Comparison of ENCODE assay signal across 11 mouse cellular contexts in genomic region chr12:102647839-102648564, GRCm38 (mm10). TPM values are rescaled to one million over a fixed set of nuclear protein-coding genes. Genes with fewer than 3 reads are reported as not detected.
A peak's percentile ranks its signal among the peaks of the same experiment; 100 is the strongest.
DNase-seq lines count a peak whose midpoint lies in the region; ATAC-seq and TF ChIP-seq lines count a peak whose summit lies in the region.
"Had no signal": no experiment of that assay in that cellular context is flagged by ENCODE, and none has a peak within 500 bp of the region (broad histone marks: within the 10 kb centered on the region; RNA-seq: fewer than 3 reads in every experiment).

No protein-coding gene starts in this region.

- TF ChIP-seq POLR2A in lung, adult 2 months (IDR thresholded peaks at IDR 0.05; ENCODE audit: borderline replicate concordance, extremely low read depth, low read depth, low read length): no peak

- H3K27me3 ChIP-seq in midbrain, embryonic 14.5 days (ENCODE audit: control insufficient read depth, insufficient read depth, low read length): no peaks in the 10 kb centered on the region
- H3K27me3 ChIP-seq: embryonic facial prominence, embryonic 15.5 days; hindbrain, embryonic 15.5 days had no signal

- no peak for ATAC-seq in midbrain, embryonic 14.5 days (ENCODE audit: low FRiP score, low TSS enrichment)

- H3K9me3 ChIP-seq in midbrain, embryonic 14.5 days (ENCODE audit: control insufficient read depth, low read length): no peaks in the 10 kb centered on the region
- H3K9me3 ChIP-seq: embryonic facial prominence, embryonic 15.5 days; hindbrain, embryonic 15.5 days had no signal

- H3K4me1 ChIP-seq in lung, adult 2 months (ENCODE audit: control insufficient read depth, insufficient read depth, low read length): peaks cover 54% of the 10 kb centered on the region
- no peaks in the 10 kb centered on the region for H3K4me1 ChIP-seq in midbrain, embryonic 14.5 days (ENCODE audit: control insufficient read depth, insufficient read depth, low read length)

- no peak overlapping the region for H3K4me3 ChIP-seq in lung, adult 2 months (replicated peaks; ENCODE audit: extremely low read depth, low read depth, low read length)
- no peak overlapping the region for H3K4me3 ChIP-seq in midbrain, embryonic 14.5 days (replicated peaks; ENCODE audit: low read depth, low read length)
- H3K4me3 ChIP-seq: embryonic facial prominence, embryonic 15.5 days; hindbrain, embryonic 15.5 days; myocyte had no signal

- no peak overlapping the region for H3K27ac ChIP-seq in midbrain, embryonic 14.5 days (replicated peaks; ENCODE audit: low read depth, low read length)
- H3K27ac ChIP-seq: embryonic facial prominence, embryonic 15.5 days; hindbrain, embryonic 15.5 days had no signal

- no peak overlapping the region for H3K4me2 ChIP-seq in midbrain, embryonic 14.5 days (ENCODE audit: low read length)
- H3K4me2 ChIP-seq: embryonic facial prominence, embryonic 15.5 days; hindbrain, embryonic 15.5 days had no signal

- no peak for TF ChIP-seq CTCF in lung, adult 2 months (IDR thresholded peaks at IDR 0.05; ENCODE audit: insufficient read depth, low read length)

- H3K36me3 ChIP-seq in midbrain, embryonic 14.5 days (ENCODE audit: control insufficient read depth, insufficient read depth, low read length): no peaks in the 10 kb centered on the region
- H3K36me3 ChIP-seq: embryonic facial prominence, embryonic 15.5 days; hindbrain, embryonic 15.5 days had no signal

- H3K9ac ChIP-seq in midbrain, embryonic 14.5 days (replicated peaks; ENCODE audit: low read length): no peak overlapping the region
- H3K9ac ChIP-seq: embryonic facial prominence, embryonic 15.5 days; hindbrain, embryonic 15.5 days had no signal

- 45% methylated on average over 14 of the region's 14 CpGs for WGBS in lung, adult 2 months
- 89% methylated on average over 14 of the region's 14 CpGs for WGBS in midbrain, embryonic 14.5 days

- intact Hi-C loops in left cerebral cortex, postnatal 4 days (cut with DNase I): no loop called here

- DNase-seq in left cerebral cortex, postnatal 4 days: peak; percentile 36
- no peak for DNase-seq in left cerebral cortex, adult 18-20 months (ENCODE audit: low spot score in 2 of 2)
- peak; percentile 70 for DNase-seq in kidney, adult 18-20 months
- DNase-seq in lung, adult 2 months: peak; percentile 66
- no peak for DNase-seq in testis, postnatal 10 days (ENCODE audit: low spot score)
- DNase-seq in thymus, adult 18-20 months: no peak
- no peak for DNase-seq in midbrain, embryonic 14.5 days
- no peak for DNase-seq in retina, postnatal 1 day

RNA-seq across cellular contexts. Expression of gene Itpk1, which starts 56.7 kb away (rescaled TPM):
- total RNA-seq in left cerebral cortex, postnatal 4 days (2021): 10 to 100 TPM; 80.2 to 88.1 TPM
- total RNA-seq in left cerebral cortex, adult 18-20 months (2021): 10 to 100 TPM; 56.0 to 63.6 TPM
- polyA plus RNA-seq in lung, adult 2 months (2012; rRNA removed): 23.0 and 26.3 TPM in 2 replicates
- 24.0 and 30.1 TPM in 2 replicates for polyA plus RNA-seq in midbrain, embryonic 14.5 days (2014; fragmentation: Nextera tagmentation; extraction: Ambion mirVana)

Comparison
In these comparisons a context has a peak if more than half of its experiments do, and no peak if none do; other contexts are left out.
1. DNase-seq: peak in left cerebral cortex, postnatal 4 days (single experiment), kidney, adult 18-20 months (single experiment) and lung, adult 2 months (single experiment); none in left cerebral cortex, adult 18-20 months (0 of 2), testis, postnatal 10 days (single experiment), thymus, adult 18-20 months (0 of 2), midbrain, embryonic 14.5 days (single experiment) and retina, postnatal 1 day (single experiment).